Mouse (Mus musculus) small intestine, adult 2 months (tissue): ENCODE data around the gene Nbea. TPM values are rescaled to one million over a fixed set of nuclear protein-coding genes. Genes with fewer than 3 reads are reported as not detected.
"Not testable (repeated sequence)": the region's sequence is repeated elsewhere in the genome, so short reads cannot be mapped to it uniquely, and the experiment has no call there.

Source experiments
- H3K27ac ChIP-seq: fragments of 200-500 bp; 2 replicates; pipeline ENCODE4 v1.5.1; 2012; ENCODE audit warnings: low read depth, low read length, control low read depth, inconsistent platforms; ENCODE audit not compliant: insufficient read depth
- H3K27me3 ChIP-seq: fragments of 200-500 bp; 2 replicates; pipeline ENCODE4 v1.6.1; 2012; ENCODE audit warnings: mild to moderate bottlenecking, moderate library complexity, low read length, inconsistent platforms; ENCODE audit not compliant: control insufficient read depth, insufficient read depth
- H3K36me3 ChIP-seq: fragments of 200-500 bp; 2 replicates; pipeline ENCODE4 v1.6.1; 2012; ENCODE audit warnings: mild to moderate bottlenecking, low read length, control low read depth, inconsistent platforms; ENCODE audit not compliant: control insufficient read depth, insufficient read depth
- H3K4me1 ChIP-seq: fragments of 200-500 bp; 2 replicates; pipeline ENCODE4 v1.6.1; 2012; ENCODE audit warnings: low read length, inconsistent platforms, mixed read lengths; ENCODE audit not compliant: control insufficient read depth, insufficient read depth, insufficient read length
- H3K4me3 ChIP-seq: fragments of 200-500 bp; 2 replicates; pipeline ENCODE4 v1.5.1; 2012; ENCODE audit warnings: low read depth, mild to moderate bottlenecking, control low read depth, inconsistent platforms, low read length, moderate library complexity
- CTCF ChIP-seq: fragments of 200-500 bp; IDR thresholded peaks from 2 replicates; pipeline ENCODE4 v1.5.1; 2012; ENCODE audit warnings: low read depth, mild to moderate bottlenecking, control low read depth, inconsistent platforms, low read length, moderate library complexity, mixed read lengths; ENCODE audit not compliant: insufficient replicate concordance, insufficient read length; ENCODE audit errors: extremely low read depth
- POLR2A ChIP-seq: fragments of 200-500 bp; IDR thresholded peaks from 2 replicates; pipeline ENCODE4 v1.6.1; 2012; ENCODE audit warnings: low read depth, mild to moderate bottlenecking, control low read depth, inconsistent platforms, low read length, moderate library complexity
- WGBS: fragments of 180-500 bp; shearing (Covaris S2); methylation state at CpG from one replicate; pipeline ENCODE4 v1.1.7; 2018; 5-methylcytosine and 5-hydroxymethylcytosine counted together
- polyA plus RNA-seq: library from polyadenylated mRNA; depleted of rRNA; stranded (reverse); fragments of >200 nt; gene quantifications from 2 replicates; pipeline ENCODE4 v1.2.3, GENCODE M21; 2012

Gene Nbea
- polyA plus RNA-seq, 1 experiment = 2.4 TPM

GRCm38 (mm10) chr3:56011132-56011531 lies 172.4 kb downstream of the Nbea start:
- Histone ChIP-seq H3K4me1 (no peaks in the 10 kb centered on the region), H3K36me3 (no peaks in the 10 kb centered on the region), H3K27me3 (no peaks in the 10 kb centered on the region), H3K27ac (no peak overlapping the region), H3K4me3 (no peak overlapping the region)
- WGBS = 82% methylated on average over 3 of the region's 3 CpGs
- no peak for TF ChIP-seq POLR2A
- no peak for TF ChIP-seq CTCF

GRCm38 (mm10) chr3:56007991-56008390 lies 175.5 kb downstream of the Nbea start:
- Histone ChIP-seq H3K27ac (no peak overlapping the region), H3K27me3 (no peaks in the 10 kb centered on the region), H3K36me3 (no peaks in the 10 kb centered on the region), H3K4me3 (no peak overlapping the region), H3K4me1 (no peaks in the 10 kb centered on the region)
- TF ChIP-seq POLR2A = no peak
- no peak for TF ChIP-seq CTCF
- 14% methylated on average over 2 of the region's 2 CpGs for WGBS

GRCm38 (mm10) chr3:56000259-56000658 lies 183.2 kb downstream of the Nbea start:
- no peak for TF ChIP-seq POLR2A
- no peak for TF ChIP-seq CTCF
- no peaks in the 10 kb centered on the region for H3K27me3 ChIP-seq
- H3K4me1 ChIP-seq = no peaks in the 10 kb centered on the region
- no peak overlapping the region for H3K27ac ChIP-seq
- H3K36me3 ChIP-seq = no peaks in the 10 kb centered on the region
- no peak overlapping the region for H3K4me3 ChIP-seq
- 2% methylated on average over 1 of the region's 1 CpGs for WGBS

- 0 out of 2 replicates have a peak, but pooled peaks cover 3% of the 10 kb centered on the region for H3K36me3 ChIP-seq
- 97% methylated on average over 2 of the region's 2 CpGs for WGBS
- no peaks in the 10 kb centered on the region for H3K4me1 ChIP-seq
- TF ChIP-seq CTCF (no peak), POLR2A (no peak)
- no peak overlapping the region for H3K4me3 ChIP-seq
- no peaks in the 10 kb centered on the region for H3K27me3 ChIP-seq
- H3K27ac ChIP-seq = no peak overlapping the region
These were observed 205.1 kb downstream of the Nbea start for GRCm38 (mm10) chr3:55978361-55978760.

- 99% methylated on average over 14 of the region's 14 CpGs for WGBS
- not testable (repeated sequence) for H3K27ac ChIP-seq, H3K4me1 ChIP-seq, H3K36me3 ChIP-seq, H3K4me3 ChIP-seq, H3K27me3 ChIP-seq
These were observed 206.5 kb downstream of the Nbea start for GRCm38 (mm10) chr3:55976986-55977385.

GRCm38 (mm10) chr3:55965723-55966156 lies 217.8 kb downstream of the Nbea start:
- Histone ChIP-seq H3K36me3 (0 out of 2 replicates have a peak, but pooled peaks cover 1% of the 10 kb centered on the region), H3K4me3 (no peak overlapping the region), H3K4me1 (no peaks in the 10 kb centered on the region), H3K27me3 (no peaks in the 10 kb centered on the region), H3K27ac (no peak overlapping the region)
- TF ChIP-seq CTCF = no peak
- TF ChIP-seq POLR2A = no peak
- WGBS = 90% methylated on average over 10 of the region's 10 CpGs

- Histone ChIP-seq H3K36me3 (0 out of 2 replicates have a peak, but pooled peaks cover 1% of the 10 kb centered on the region), H3K27me3 (no peaks in the 10 kb centered on the region), H3K27ac (no peak overlapping the region), H3K4me1 (no peaks in the 10 kb centered on the region), H3K4me3 (no peak overlapping the region)
- no peak for TF ChIP-seq CTCF
- 83% methylated on average over 8 of the region's 8 CpGs for WGBS
These were observed 220.5 kb downstream of the Nbea start for GRCm38 (mm10) chr3:55963032-55963431.

- Histone ChIP-seq H3K27me3 (no peaks in the 10 kb centered on the region), H3K36me3 (no peaks in the 10 kb centered on the region), H3K27ac (no peak overlapping the region), H3K4me1 (no peaks in the 10 kb centered on the region), H3K4me3 (no peak overlapping the region)
- TF ChIP-seq POLR2A (no peak), CTCF (no peak)
- WGBS = 57% methylated on average over 5 of the region's 5 CpGs
These were observed 233.5 kb downstream of the Nbea start for GRCm38 (mm10) chr3:55949994-55950393.
